8 mouse cellular contexts compared by ENCODE assay signal in genomic region chr5:96997310-96997801, GRCm38 (mm10). TPM values are rescaled to one million over a fixed set of nuclear protein-coding genes. Genes with fewer than 3 reads are reported as not detected.
DNase-seq lines count a peak whose midpoint lies in the region; ATAC-seq and TF ChIP-seq lines count a peak whose summit lies in the region.

Gene Bmp2k, plus strand, starts transcription at chr5:96997689.

- TF ChIP-seq POLR2A in testis, adult 2 months (IDR thresholded peaks at IDR 0.05; ENCODE audit: control insufficient read depth, low read depth, low read length), result peak; percentile 59

- H3K27me3 ChIP-seq in forebrain, embryonic 15.5 days, result no peaks in the 10 kb centered on the region
- H3K27me3 ChIP-seq in neural tube, embryonic 14.5 days (ENCODE audit: control insufficient read depth, insufficient read depth, low read length), result no peaks in the 10 kb centered on the region
- H3K27me3 ChIP-seq in testis, adult 2 months (ENCODE audit: control insufficient read depth, insufficient read depth, low read length), result no peaks in the 10 kb centered on the region

- in situ Hi-C loops in ES-E14 (cut with MboI; ENCODE audit: low sequenced_read_pairs in 2 of 2, unreplicated experiment in 2 of 2), result no loop called here

- 0 out of 4 replicates have a peak, but pooled peaks cover 0 to 2% of the 10 kb centered on the region in 2 experiments for H3K4me1 ChIP-seq in ES-E14 (ENCODE audit: control insufficient read depth in 2 of 2, insufficient read depth in 2 of 2, low read length in 2 of 2, poor library complexity in 1 of 2)
- H3K4me1 ChIP-seq in forebrain, embryonic 15.5 days, result peaks cover 25% of the 10 kb centered on the region
- peaks cover 11% of the 10 kb centered on the region for H3K4me1 ChIP-seq in neural tube, embryonic 14.5 days (ENCODE audit: control insufficient read depth, insufficient read depth, low read length)
- H3K4me1 ChIP-seq in testis, adult 2 months (ENCODE audit: control insufficient read depth, insufficient read depth, low read length), result peaks cover 5% of the 10 kb centered on the region

- peak within 1 kb of the TSS; percentile 68 to 94 for H3K4me3 ChIP-seq in ES-E14 (ENCODE audit: insufficient read depth in 1 of 2, low read depth in 1 of 2, low read length in 2 of 2, poor library complexity in 1 of 2, severe bottlenecking in 1 of 2)
- peak within 1 kb of the TSS; percentile 88 for H3K4me3 ChIP-seq in forebrain, embryonic 15.5 days
- H3K4me3 ChIP-seq in neural tube, embryonic 14.5 days (ENCODE audit: low read depth, low read length), result peak within 1 kb of the TSS; percentile 72
- H3K4me3 ChIP-seq in testis, adult 2 months (ENCODE audit: control insufficient read depth, low read depth, low read length), result peak within 1 kb of the TSS; percentile 87

- TF ChIP-seq CTCF in testis, adult 2 months (IDR thresholded peaks at IDR 0.05; ENCODE audit: control insufficient read depth, insufficient read depth, insufficient replicate concordance, low read depth, low read length), result no peak

- WGBS in forebrain, embryonic 15.5 days, result under 1% methylated on average over 32 of the region's 78 CpGs
- under 1% methylated on average over 46 of the region's 78 CpGs for WGBS in neural tube, embryonic 14.5 days

- DNase-seq in ES-E14 (ENCODE audit: low read depth, low spot score), result no peak
- DNase-seq in cerebellum, adult 11 months, result peak; percentile 82
- DNase-seq in heart, postnatal 14 days, result peak; percentile 90 to 94
- peak; percentile 86 to 87 for DNase-seq in layer of hippocampus, adult 18-20 months (ENCODE audit: low spot score in 2 of 2)
- DNase-seq in lung, adult 18-20 months, result peak; percentile 90 to 94

- intact Hi-C loops in heart, postnatal 14 days (cut with DNase I), result loop anchor here (5.0 kb wide), 5 partner anchors 55 to 205 kb away; partner anchors contain the start of gene Anxa3

- no peaks in the 10 kb centered on the region for H3K9me3 ChIP-seq in ES-E14 (ENCODE audit: control insufficient read depth, insufficient read depth, low read depth, low read length)
- no peaks in the 10 kb centered on the region for H3K9me3 ChIP-seq in forebrain, embryonic 15.5 days
- H3K9me3 ChIP-seq in neural tube, embryonic 14.5 days (ENCODE audit: control insufficient read depth, low read length), result no peaks in the 10 kb centered on the region

- no peak within 1 kb of the TSS for H3K27ac ChIP-seq in ES-E14 (ENCODE audit: insufficient read depth, low read depth, low read length, poor library complexity, severe bottlenecking)
- H3K27ac ChIP-seq in forebrain, embryonic 15.5 days (replicated peaks), result peak within 1 kb of the TSS; percentile 85
- H3K27ac ChIP-seq in neural tube, embryonic 14.5 days (ENCODE audit: low read depth, low read length), result peak within 1 kb of the TSS; percentile 89
- H3K27ac ChIP-seq in testis, adult 2 months (ENCODE audit: control insufficient read depth, insufficient read depth, low read depth, low read length), result peak within 1 kb of the TSS; percentile 97

- peak within 1 kb of the TSS; percentile 82 for H3K9ac ChIP-seq in ES-E14 (ENCODE audit: insufficient read depth, low read depth, low read length, poor library complexity, severe bottlenecking)
- peak within 1 kb of the TSS; percentile 76 for H3K9ac ChIP-seq in forebrain, embryonic 15.5 days (replicated peaks)
- H3K9ac ChIP-seq in neural tube, embryonic 14.5 days (replicated peaks; ENCODE audit: low read depth, low read length), result peak within 1 kb of the TSS; percentile 87

- peak within 1 kb of the TSS; percentile 90 for H3K4me2 ChIP-seq in forebrain, embryonic 15.5 days (replicated peaks)
- peak within 1 kb of the TSS; percentile 85 for H3K4me2 ChIP-seq in neural tube, embryonic 14.5 days (ENCODE audit: low read depth, low read length)

- no peaks in the 10 kb centered on the region for H3K36me3 ChIP-seq in ES-E14 (ENCODE audit: control insufficient read depth, insufficient read depth, low read length, poor library complexity, severe bottlenecking)
- no peaks in the 10 kb centered on the region for H3K36me3 ChIP-seq in forebrain, embryonic 15.5 days
- no peaks in the 10 kb centered on the region for H3K36me3 ChIP-seq in neural tube, embryonic 14.5 days (ENCODE audit: control insufficient read depth, insufficient read depth, low read length)
- no peaks in the 10 kb centered on the region for H3K36me3 ChIP-seq in testis, adult 2 months (ENCODE audit: control insufficient read depth, insufficient read depth, low read length)

- peak; percentile 98 for ATAC-seq in forebrain, embryonic 15.5 days (replicated peaks)
- ATAC-seq in neural tube, embryonic 14.5 days (ENCODE audit: low read depth), result peak; percentile 98

TF ChIP-seq in ES-E14, 5 proteins besides CTCF, POLR2A, EP300 and RAD21:
- TF ChIP-seq HCFC1 (IDR thresholded peaks at IDR 0.05; ENCODE audit: borderline replicate concordance, insufficient read depth, low read length) (no peak), ZNF384 (IDR thresholded peaks at IDR 0.05; ENCODE audit: low read depth, low read length) (no peak), CHD2 (IDR thresholded peaks at IDR 0.05; ENCODE audit: low read depth, low read length) (no peak), MAFK (IDR thresholded peaks at IDR 0.05; ENCODE audit: insufficient read depth, low read depth, low read length) (no peak), ZC3H11A (IDR thresholded peaks at IDR 0.05; ENCODE audit: borderline replicate concordance, low read depth, low read length) (no peak)

RNA-seq across cellular contexts. Expression of gene Bmp2k, which starts in this region (rescaled TPM):
- 4.7 and 7.1 TPM in 2 replicates for total RNA-seq in ES-E14 (2012; rRNA removed)
- 8.4 TPM in 2 replicates for polyA plus RNA-seq in forebrain, embryonic 15.5 days (2015; fragmentation: Nextera tagmentation; extraction: Ambion mirVana)
- total RNA-seq in heart, postnatal 14 days (2021), result 10 to 100 TPM; 11.5 to 12.1 TPM
- 10 to 100 TPM; 13.5 to 14.1 TPM for total RNA-seq in layer of hippocampus, adult 18-20 months (2021)
- polyA plus RNA-seq in neural tube, embryonic 14.5 days (2014; fragmentation: Nextera tagmentation; extraction: Ambion mirVana), result 8.4 and 10.8 TPM in 2 replicates
- polyA plus RNA-seq in testis, adult 2 months (2012; rRNA removed), result 5.9 and 6.6 TPM in 2 replicates
